Mouse (Mus musculus) left cerebral cortex, adult 2 months (tissue): ENCODE measurements around the gene Cenpu. TPM values are rescaled to one million over a fixed set of nuclear protein-coding genes. Genes with fewer than 3 reads are reported as not detected.

Experiments used
- DNase-seq, 2 experiments: peaks; one replicate each; pipeline ENCODE4 v3.0.0; 2021 to 2022; ENCODE audit warnings: low spot score in 2 of 2, mixed read lengths in 1 of 2; ENCODE audit errors: extremely low spot score in 1 of 2
- H3K27ac ChIP-seq: fragments of 200-600 bp; 2 replicates; pipeline ENCODE4 v1.8.1; 2022
- H3K4me3 ChIP-seq: fragments of 200-600 bp; 2 replicates; pipeline ENCODE4 v1.8.1; 2022
- CTCF ChIP-seq: fragments of 200-600 bp; IDR thresholded peaks from 2 replicates; pipeline ENCODE4 v1.8.1; 2022; ENCODE audit warnings: antibody characterized with exemption, mild to moderate bottlenecking, moderate library complexity
- intact Hi-C: fragments of 180-260 bp; cut with DNase I; formaldehyde crosslinking; loops from one replicate; pipeline ENCODE4 v1.15.1; 2025
- total RNA-seq, 2 experiments: library from RNA; stranded (reverse); gene quantifications; 2 replicates each; pipeline ENCODE4 v1.2.3; 2021

The Cenpu gene
- total RNA-seq, 2 experiments from 2014 or later = 2.0 to 2.3 TPM

GRCm38 (mm10) chr8:46585576-46585975, 33.7 kb downstream of the Cenpu start:
- Histone ChIP-seq H3K27ac (no peak overlapping the region), H3K4me3 (no peak overlapping the region)
- no peak for TF ChIP-seq CTCF
- intact Hi-C loops = no loop called here
- no peak for DNase-seq

GRCm38 (mm10) chr8:46587911-46588310, 36.1 kb downstream of the Cenpu start:
- TF ChIP-seq CTCF = no peak
- Histone ChIP-seq H3K27ac (no peak overlapping the region), H3K4me3 (no peak overlapping the region)
- intact Hi-C loops = no loop called here
- DNase-seq = no peak

GRCm38 (mm10) chr8:46588663-46589062, 36.8 kb downstream of the Cenpu start:
- TF ChIP-seq CTCF = no peak
- Histone ChIP-seq H3K4me3 (no peak overlapping the region), H3K27ac (no peak overlapping the region)
- intact Hi-C loops = no loop called here
- no peak for DNase-seq

- Histone ChIP-seq H3K27ac (no peak overlapping the region), H3K4me3 (no peak overlapping the region)
- no peak for TF ChIP-seq CTCF
- no peak for DNase-seq
- intact Hi-C loops = no loop called here
Observed at GRCm38 (mm10) chr8:46593067-46593466, 41.2 kb downstream of the Cenpu start.

- Histone ChIP-seq H3K27ac (no peak overlapping the region), H3K4me3 (no peak overlapping the region)
- intact Hi-C loops = no loop called here
- no peak for DNase-seq
- no peak for TF ChIP-seq CTCF
Observed at GRCm38 (mm10) chr8:46593772-46594171, 41.9 kb downstream of the Cenpu start.

- H3K4me3 ChIP-seq = no peak overlapping the region
- intact Hi-C loops = no loop called here
- H3K27ac ChIP-seq = no peak overlapping the region
- no peak for DNase-seq
- no peak for TF ChIP-seq CTCF
Observed at GRCm38 (mm10) chr8:46595593-46595992, 43.8 kb downstream of the Cenpu start.

GRCm38 (mm10) chr8:46596530-46596929, 44.7 kb downstream of the Cenpu start:
- intact Hi-C loops = no loop called here
- DNase-seq = no peak
- Histone ChIP-seq H3K4me3 (no peak overlapping the region), H3K27ac (no peak overlapping the region)
- TF ChIP-seq CTCF = no peak

GRCm38 (mm10) chr8:46597411-46597810, 45.6 kb downstream of the Cenpu start:
- Histone ChIP-seq H3K4me3 (no peak overlapping the region), H3K27ac (no peak overlapping the region)
- no peak for DNase-seq
- no peak for TF ChIP-seq CTCF
- intact Hi-C loops = no loop called here

- H3K4me3 ChIP-seq = no peak overlapping the region
- H3K27ac ChIP-seq = no peak overlapping the region
- intact Hi-C loops = no loop called here
- no peak for TF ChIP-seq CTCF
- DNase-seq = no peak
Observed at GRCm38 (mm10) chr8:46598114-46598513, 46.3 kb downstream of the Cenpu start.

- Histone ChIP-seq H3K4me3 (no peak overlapping the region), H3K27ac (no peak overlapping the region)
- no peak for DNase-seq
- TF ChIP-seq CTCF = no peak
- intact Hi-C loops = no loop called here
Observed at GRCm38 (mm10) chr8:46598753-46599152, 46.9 kb downstream of the Cenpu start.

GRCm38 (mm10) chr8:46599314-46599904, 47.6 kb downstream of the Cenpu start:
- TF ChIP-seq CTCF = no peak
- Histone ChIP-seq H3K4me3 (no peak overlapping the region), H3K27ac (no peak overlapping the region)
- DNase-seq = no peak
- intact Hi-C loops = no loop called here

- DNase-seq = no peak
- TF ChIP-seq CTCF = no peak
- intact Hi-C loops = no loop called here
- Histone ChIP-seq H3K27ac (no peak overlapping the region), H3K4me3 (no peak overlapping the region)
Observed at GRCm38 (mm10) chr8:46600959-46601707, 49.3 kb downstream of the Cenpu start.

- Histone ChIP-seq H3K4me3 (no peak overlapping the region), H3K27ac (no peak overlapping the region)
- DNase-seq = no peak
- no peak for TF ChIP-seq CTCF
- intact Hi-C loops = no loop called here
Observed at GRCm38 (mm10) chr8:46603587-46603986, 51.8 kb downstream of the Cenpu start.
